Mouse (Mus musculus): ENCODE measurements around the gene Pnrc2.

DNA sequence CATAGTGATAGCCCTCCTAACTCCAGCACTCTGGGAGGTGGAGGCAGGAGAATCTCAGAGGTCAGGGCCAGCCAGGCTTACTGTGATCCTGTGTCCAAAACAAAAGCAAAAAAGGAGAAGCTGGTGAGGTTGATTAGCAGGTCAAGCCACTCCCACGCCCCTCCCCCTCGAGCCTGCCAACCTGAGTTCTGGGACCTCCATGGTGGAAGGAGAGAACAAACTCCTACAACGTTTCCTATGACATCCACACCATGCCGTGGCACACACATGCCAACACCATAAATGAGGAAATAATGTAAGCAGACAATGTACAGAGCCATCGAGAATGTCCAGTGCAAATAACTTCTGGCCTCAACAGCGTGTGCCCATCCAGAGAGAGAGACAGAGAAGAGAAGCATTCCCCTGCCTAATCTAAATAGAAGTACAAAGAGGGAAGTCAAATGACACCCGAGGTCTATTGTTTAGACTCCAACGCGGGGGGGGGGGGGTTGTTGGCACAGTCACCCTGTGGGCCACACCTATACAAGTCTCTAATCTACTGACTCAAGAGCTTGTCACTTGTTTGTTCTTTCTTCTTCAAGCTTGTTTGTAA is 2.4 kb upstream of the Pnrc2 start:
- TF ChIP-seq POLR2A (IDR thresholded peaks at IDR 0.05; ENCODE audit: control insufficient read depth in 1 of 2, insufficient read depth in 1 of 2, low read depth in 1 of 2, low read length in 2 of 2, poor library complexity in 1 of 2), result peak in 1 of 2 experiments; percentile 43; a peak in 2 of 4 replicates
- no peak for TF ChIP-seq CTCF (IDR thresholded peaks at IDR 0.05 in 2 of 3, conservative IDR thresholded peaks at IDR 0.05 in 1 of 3; ENCODE audit: control insufficient read depth in 1 of 3, insufficient read depth in 1 of 3, low read depth in 2 of 3, low read length in 3 of 3, poor library complexity in 1 of 3, severe bottlenecking in 1 of 3)
- no peak for TF ChIP-seq ZNF384 (IDR thresholded peaks at IDR 0.05; ENCODE audit: low read depth, low read length)
- no peak for TF ChIP-seq ZKSCAN1 (IDR thresholded peaks at IDR 0.05; ENCODE audit: low read depth, low read length)
- no peak for TF ChIP-seq GABPA (IDR thresholded peaks at IDR 0.05; ENCODE audit: low read depth, low read length)
- TF ChIP-seq NELFE (IDR thresholded peaks at IDR 0.05; ENCODE audit: low read depth, low read length), result no peak
- no peak for TF ChIP-seq USF1 (IDR thresholded peaks at IDR 0.05; ENCODE audit: low read depth, low read length)
- peak; percentile 46; the same call in 1 of the 2 replicates for TF ChIP-seq POLR2AphosphoS2 (IDR thresholded peaks at IDR 0.05; ENCODE audit: low read length)
- no peak for TF ChIP-seq CHD1 (IDR thresholded peaks at IDR 0.05; ENCODE audit: low read depth, low read length)
- 0 out of 2 replicates have a peak, but pooled peaks have one; percentile 2 for TF ChIP-seq RCOR1 (IDR thresholded peaks at IDR 0.05; ENCODE audit: low read depth, low read length)
- TF ChIP-seq EP300 (IDR thresholded peaks at IDR 0.05; ENCODE audit: low read depth in 1 of 2, low read length in 2 of 2), result peak in 1 of 2 experiments; percentile 60; a peak in 2 of 4 replicates

All from MEL (cell line).